ENCODE assay signal across 22 mouse cellular contexts in genomic region chr4:154445721-154446120, GRCm38 (mm10).
A peak's percentile ranks its signal among the peaks of the same experiment; 100 is the strongest.
DNase-seq lines count a peak whose midpoint lies in the region; ATAC-seq lines count a peak whose summit lies in the region.
"Had no signal": no experiment of that assay in that cellular context is flagged by ENCODE, and none has a peak within 500 bp of the region (broad histone marks: within the 10 kb centered on the region; RNA-seq: fewer than 3 reads in every experiment).

No protein-coding gene starts in this region.

- peaks cover 76% of the 10 kb centered on the region for H3K4me1 ChIP-seq in heart, embryonic 13.5 days
- peaks cover 86% of the 10 kb centered on the region for H3K4me1 ChIP-seq in hindbrain, embryonic 10.5 days (replicated peaks)
- H3K4me1 ChIP-seq in hindbrain, embryonic 14.5 days (replicated peaks; ENCODE audit: control insufficient read depth, insufficient read depth, low read length): no peaks in the 10 kb centered on the region; the same call in 1 of the 2 replicates
- H3K4me1 ChIP-seq in embryonic facial prominence, embryonic 14.5 days (ENCODE audit: control insufficient read depth, insufficient read depth, low read length): peaks cover 6% of the 10 kb centered on the region

- H3K36me3 ChIP-seq in heart, embryonic 13.5 days: no peaks in the 10 kb centered on the region
- no peaks in the 10 kb centered on the region for H3K36me3 ChIP-seq in hindbrain, embryonic 10.5 days
- H3K36me3 ChIP-seq in hindbrain, embryonic 14.5 days (replicated peaks; ENCODE audit: control insufficient read depth, insufficient read depth): no peaks in the 10 kb centered on the region
- no peaks in the 10 kb centered on the region for H3K36me3 ChIP-seq in embryonic facial prominence, embryonic 14.5 days (ENCODE audit: control insufficient read depth, insufficient read depth, low read length)
- H3K36me3 ChIP-seq: embryonic facial prominence, embryonic 13.5 days; forebrain, embryonic 15.5 days; G1E had no signal

- no peaks in the 10 kb centered on the region for H3K9me3 ChIP-seq in heart, embryonic 13.5 days
- H3K9me3 ChIP-seq in hindbrain, embryonic 10.5 days: no peaks in the 10 kb centered on the region
- no peaks in the 10 kb centered on the region for H3K9me3 ChIP-seq in hindbrain, embryonic 14.5 days (ENCODE audit: control insufficient read depth, low read length)
- H3K9me3 ChIP-seq in embryonic facial prominence, embryonic 14.5 days (ENCODE audit: control insufficient read depth, low read length): no peaks in the 10 kb centered on the region
- H3K9me3 ChIP-seq: embryonic facial prominence, embryonic 13.5 days; forebrain, embryonic 13.5 days; forebrain, embryonic 15.5 days had no signal

- no peak overlapping the region for H3K4me3 ChIP-seq in heart, embryonic 13.5 days
- H3K4me3 ChIP-seq in hindbrain, embryonic 10.5 days: no peak overlapping the region
- H3K4me3 ChIP-seq in hindbrain, embryonic 14.5 days (replicated peaks; ENCODE audit: low read length): no peak overlapping the region
- H3K4me3 ChIP-seq in embryonic facial prominence, embryonic 14.5 days (ENCODE audit: low read depth, low read length): no peak overlapping the region
- H3K4me3 ChIP-seq: embryonic facial prominence, embryonic 13.5 days; forebrain, embryonic 13.5 days; forebrain, embryonic 15.5 days had no signal

- H3K27ac ChIP-seq in heart, embryonic 13.5 days (replicated peaks): 0 out of 2 replicates have a peak overlapping the region, but pooled peaks have one; percentile 7
- peak overlapping the region; percentile 37 for H3K27ac ChIP-seq in hindbrain, embryonic 10.5 days
- no peak overlapping the region for H3K27ac ChIP-seq in hindbrain, embryonic 14.5 days
- H3K27ac ChIP-seq in embryonic facial prominence, embryonic 14.5 days (replicated peaks; ENCODE audit: low read depth, low read length): no peak overlapping the region
- H3K27ac ChIP-seq: embryonic facial prominence, embryonic 13.5 days; forebrain, embryonic 13.5 days; forebrain, embryonic 15.5 days had no signal

- H3K27me3 ChIP-seq in heart, embryonic 13.5 days (replicated peaks): peaks cover 69% of the 10 kb centered on the region
- peaks cover 85% of the 10 kb centered on the region for H3K27me3 ChIP-seq in hindbrain, embryonic 10.5 days (ENCODE audit: insufficient read depth, poor library complexity, severe bottlenecking)
- peaks cover 29% of the 10 kb centered on the region for H3K27me3 ChIP-seq in hindbrain, embryonic 14.5 days (ENCODE audit: control insufficient read depth, insufficient read depth, low read length)
- no peaks in the 10 kb centered on the region for H3K27me3 ChIP-seq in embryonic facial prominence, embryonic 14.5 days (replicated peaks; ENCODE audit: control insufficient read depth, insufficient read depth, low read length)
- H3K27me3 ChIP-seq: forebrain, embryonic 15.5 days had no signal

- 44% methylated on average over 9 of the region's 9 CpGs for WGBS in heart, embryonic 13.5 days
- WGBS in hindbrain, embryonic 10.5 days: 70% methylated on average over 9 of the region's 9 CpGs
- WGBS in hindbrain, embryonic 14.5 days: 57% methylated on average over 9 of the region's 9 CpGs
- WGBS in embryonic facial prominence, embryonic 14.5 days: 48% methylated on average over 9 of the region's 9 CpGs

- no peak for DNase-seq in heart, postnatal 10 days
- DNase-seq in hindbrain, embryonic 10.5 days (ENCODE audit: low spot score): no peak
- DNase-seq in hindbrain, embryonic 14.5 days (ENCODE audit: low spot score): no peak
- DNase-seq in ZHBTc4 (ENCODE audit: low read depth, low spot score): peak; percentile 73
- peak; percentile 32 for DNase-seq in embryonic facial prominence, embryonic 14.5 days (ENCODE audit: low spot score)
- no peak for DNase-seq in thymus, adult 18-20 months
- no peak for DNase-seq in urinary bladder, postnatal 36 days (ENCODE audit: low spot score in 2 of 2)
- DNase-seq: adrenal gland, adult 2 months; adrenal gland, postnatal 10 days; adrenal gland, postnatal 25 days; cerebellum, adult 11 months; cerebellum, adult 18-20 months; cerebellum, adult 9-10 months; cerebellum, postnatal 10 days; cerebellum, postnatal 25 days; forebrain, postnatal 0 days had no signal

- intact Hi-C loops in heart, postnatal 10 days (cut with DNase I): no loop called here

- peak overlapping the region; percentile 40 for H3K9ac ChIP-seq in heart, embryonic 13.5 days
- H3K9ac ChIP-seq in hindbrain, embryonic 14.5 days: no peak overlapping the region
- no peak overlapping the region for H3K9ac ChIP-seq in embryonic facial prominence, embryonic 14.5 days (ENCODE audit: low read depth, low read length)
- H3K9ac ChIP-seq: embryonic facial prominence, embryonic 13.5 days; forebrain, embryonic 13.5 days; forebrain, embryonic 15.5 days; forebrain, postnatal 0 days had no signal

- no peak overlapping the region for H3K4me2 ChIP-seq in heart, embryonic 13.5 days
- H3K4me2 ChIP-seq in hindbrain, embryonic 14.5 days (replicated peaks): no peak overlapping the region
- H3K4me2 ChIP-seq in embryonic facial prominence, embryonic 14.5 days (ENCODE audit: low read depth, low read length): no peak overlapping the region
- H3K4me2 ChIP-seq: embryonic facial prominence, embryonic 13.5 days; forebrain, embryonic 13.5 days; forebrain, embryonic 15.5 days had no signal

- no peak for ATAC-seq in heart, embryonic 13.5 days (ENCODE audit: extremely low read depth, insufficient number of reproducible peaks, low FRiP score, low TSS enrichment)
- no peak for ATAC-seq in hindbrain, embryonic 14.5 days (ENCODE audit: low FRiP score)
- ATAC-seq in embryonic facial prominence, embryonic 14.5 days (ENCODE audit: low read depth): no peak
- ATAC-seq: forebrain, embryonic 13.5 days; forebrain, embryonic 15.5 days; forebrain, postnatal 0 days; Patski had no signal

Comparison
In these comparisons a context has a peak if more than half of its experiments do, and no peak if none do; other contexts are left out.
1. H3K27ac ChIP-seq: peak in heart, embryonic 13.5 days (single experiment) and hindbrain, embryonic 10.5 days (single experiment); none in hindbrain, embryonic 14.5 days (single experiment) and embryonic facial prominence, embryonic 14.5 days (single experiment).
2. DNase-seq: peak in ZHBTc4 (single experiment) and embryonic facial prominence, embryonic 14.5 days (single experiment); none in heart, postnatal 10 days (0 of 2), hindbrain, embryonic 10.5 days (single experiment), hindbrain, embryonic 14.5 days (single experiment), thymus, adult 18-20 months (0 of 2) and urinary bladder, postnatal 36 days (0 of 2).